Mouse (Mus musculus) right cerebral cortex, postnatal 4 days (tissue): ENCODE results near the gene Prdm11.
A peak's percentile ranks its signal among the peaks of the same experiment; 100 is the strongest.

Experiments
- DNase-seq: peaks from one replicate; pipeline ENCODE4 v3.0.0-alpha.2; 2022

Gene Prdm11

GRCm38 (mm10) chr2:92964345-92964744 is 81.6 kb downstream of the Prdm11 start:
- no peak for DNase-seq

- DNase-seq: no peak
Measured at GRCm38 (mm10) chr2:92958640-92959039, 87.3 kb downstream of the Prdm11 start.

GRCm38 (mm10) chr2:92956943-92957342 is 89.0 kb downstream of the Prdm11 start:
- no peak for DNase-seq

GRCm38 (mm10) chr2:92954404-92955114 is 91.4 kb downstream of the Prdm11 start:
- DNase-seq: peak; percentile 73

GRCm38 (mm10) chr2:92953450-92953849 is 92.5 kb downstream of the Prdm11 start:
- DNase-seq: no peak

- DNase-seq: no peak
Measured at GRCm38 (mm10) chr2:92949518-92949917, 96.4 kb downstream of the Prdm11 start.

- DNase-seq: no peak
Measured at GRCm38 (mm10) chr2:92948699-92949300, 97.2 kb downstream of the Prdm11 start.

GRCm38 (mm10) chr2:92947981-92948698 is 97.8 kb downstream of the Prdm11 start:
- DNase-seq: no peak

- no peak for DNase-seq
Measured at GRCm38 (mm10) chr2:92945824-92946598, 100.0 kb downstream of the Prdm11 start.

- DNase-seq: no peak
Measured at GRCm38 (mm10) chr2:92945125-92945746, 100.7 kb downstream of the Prdm11 start.

GRCm38 (mm10) chr2:92944356-92944755 is 101.6 kb downstream of the Prdm11 start:
- DNase-seq: no peak

GRCm38 (mm10) chr2:92943406-92943805 is 102.6 kb downstream of the Prdm11 start:
- no peak for DNase-seq

- DNase-seq: no peak
Measured at GRCm38 (mm10) chr2:92941463-92941862, 104.5 kb downstream of the Prdm11 start.

- DNase-seq: no peak
Measured at GRCm38 (mm10) chr2:92940963-92941362, 105.0 kb downstream of the Prdm11 start.

GRCm38 (mm10) chr2:92938827-92939226 is 107.1 kb downstream of the Prdm11 start:
- no peak for DNase-seq

- no peak for DNase-seq
Measured at GRCm38 (mm10) chr2:92938063-92938462, 107.9 kb downstream of the Prdm11 start.

- DNase-seq: no peak
Measured at GRCm38 (mm10) chr2:92935483-92935882, 110.5 kb downstream of the Prdm11 start.

GRCm38 (mm10) chr2:92934312-92934982 is 111.5 kb downstream of the Prdm11 start:
- peak; percentile 54 for DNase-seq

GRCm38 (mm10) chr2:92933379-92933778 is 112.6 kb downstream of the Prdm11 start:
- no peak for DNase-seq

- DNase-seq: no peak
Measured at GRCm38 (mm10) chr2:92931061-92931460, 114.9 kb downstream of the Prdm11 start.

- DNase-seq: no peak
Measured at GRCm38 (mm10) chr2:92929696-92930095, 116.3 kb downstream of the Prdm11 start.

GRCm38 (mm10) chr2:92924677-92925259 is 121.2 kb downstream of the Prdm11 start:
- no peak for DNase-seq
